Mouse (Mus musculus): ENCODE data around the gene Efcab7. TPM values are rescaled to one million over a fixed set of nuclear protein-coding genes. Genes with fewer than 3 reads are reported as not detected.

Efcab7 gene
- 0.94 and 1.5 TPM in 2 replicates for polyA plus RNA-seq (2012; rRNA removed)

GRCm38 (mm10) chr4:99829094-99830073 lies at the start of gene Efcab7:
Gene Efcab7, plus strand, starts transcription at chr4:99829198.
- DNase-seq (ENCODE audit: low read depth, low spot score) = peak; percentile 57
- WGBS = under 1% methylated on average over 48 of the region's 48 CpGs

GRCm38 (mm10) chr4:99792365-99792764 lies 36.6 kb upstream of the Efcab7 start:
- DNase-seq (ENCODE audit: low read depth, low spot score) = no peak
- 93% methylated on average over 6 of the region's 6 CpGs for WGBS

- WGBS = 29% methylated on average over 7 of the region's 7 CpGs
- peak; percentile 55 for DNase-seq (ENCODE audit: low read depth, low spot score)
These were observed 12.1 kb upstream of the Efcab7 start for GRCm38 (mm10) chr4:99816697-99817460.

- no peak for DNase-seq (ENCODE audit: low read depth, low spot score)
- WGBS = 47% methylated on average over 4 of the region's 4 CpGs
These were observed 661 bp upstream of the Efcab7 start for GRCm38 (mm10) chr4:99828337-99828736.

DNA sequence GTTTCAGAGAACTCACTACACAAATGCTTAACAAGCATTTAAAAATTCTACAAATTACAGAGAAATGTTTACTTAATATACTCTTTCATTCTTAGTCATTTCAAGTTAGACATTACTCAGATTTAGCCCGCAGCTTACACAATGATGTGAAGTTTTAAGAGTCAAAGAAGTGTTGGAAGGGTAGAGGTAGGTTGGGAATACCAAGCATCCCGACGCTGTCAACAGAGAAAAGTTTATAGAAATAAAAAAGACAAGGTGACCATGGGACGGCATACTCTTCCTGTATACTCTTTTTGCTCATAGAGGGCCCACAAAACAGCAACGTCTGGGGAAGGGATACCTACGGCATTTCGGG lies 282 bp upstream of the Efcab7 start:
- DNase-seq (ENCODE audit: low read depth, low spot score) = no peak
- 2% methylated on average over 7 of the region's 7 CpGs for WGBS

GRCm38 (mm10) chr4:99881882-99882281 lies 52.9 kb downstream of the Efcab7 start:
- DNase-seq (ENCODE audit: low read depth, low spot score) = no peak

DNA sequence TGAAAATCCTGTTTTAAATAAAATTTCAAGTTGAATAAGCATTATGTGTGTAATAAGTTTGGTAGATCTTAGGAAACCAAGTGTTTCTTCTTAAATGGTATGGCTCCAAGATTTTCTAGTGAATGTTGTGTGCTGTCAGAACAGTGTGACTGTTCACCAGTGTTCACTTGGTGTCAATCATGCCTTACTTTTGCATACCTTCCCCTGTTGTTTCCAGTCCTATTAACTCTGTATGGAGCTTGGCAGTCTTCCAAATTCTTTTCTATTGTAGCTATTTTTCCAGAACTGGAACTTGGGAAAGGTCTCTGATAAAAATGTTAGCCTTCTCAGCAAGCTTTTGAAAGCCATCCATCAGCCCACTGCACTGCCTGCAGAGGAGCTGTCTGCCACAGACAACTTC lies 53.4 kb downstream of the Efcab7 start:
- no peak for DNase-seq (ENCODE audit: low read depth, low spot score)

GRCm38 (mm10) chr4:99913894-99914451 lies 85.0 kb downstream of the Efcab7 start:
- no peak for DNase-seq (ENCODE audit: low read depth, low spot score)
- 70% methylated on average over 4 of the region's 4 CpGs for WGBS

DNA sequence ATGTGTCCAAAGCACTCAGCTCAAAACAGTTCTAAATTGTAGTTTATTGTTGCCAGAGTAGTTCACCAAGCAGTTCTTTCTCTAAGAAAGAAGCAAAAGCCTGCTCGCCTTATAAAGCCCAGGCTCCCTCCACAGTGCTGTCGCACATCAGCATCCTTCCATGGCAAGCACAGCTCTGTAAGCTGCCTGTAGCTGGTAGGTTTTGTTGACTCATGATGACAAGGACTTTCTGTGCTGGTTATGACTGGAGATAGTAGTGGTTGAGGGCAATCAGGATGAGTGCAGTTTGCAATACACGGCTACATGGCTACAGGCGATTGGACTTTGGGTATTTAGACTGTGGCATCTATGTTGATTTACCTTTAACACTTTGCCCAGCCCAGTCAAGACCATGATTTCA lies 97.4 kb downstream of the Efcab7 start:
- DNase-seq (ENCODE audit: low read depth, low spot score) = peak; percentile 62
- 56% methylated on average over 4 of the region's 4 CpGs for WGBS

DNA sequence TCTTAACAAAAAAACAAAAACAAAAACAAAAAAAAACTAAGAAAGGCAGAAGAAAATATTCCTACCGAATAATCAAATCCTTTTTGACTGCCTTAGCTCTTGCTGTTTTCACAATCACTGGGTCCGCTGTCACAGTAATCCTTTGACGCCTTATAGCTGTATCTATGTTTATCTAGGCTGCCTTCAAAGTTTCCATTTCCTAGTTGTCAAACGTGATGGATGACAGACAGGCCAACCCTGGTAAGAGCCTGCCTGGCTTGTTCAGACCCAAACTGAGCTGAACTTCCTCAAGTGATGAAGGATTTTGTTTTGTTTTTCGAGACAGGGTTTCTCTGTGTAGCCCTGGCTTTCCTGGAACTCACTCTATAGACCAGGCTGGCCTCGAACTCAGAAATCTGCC lies 99.5 kb downstream of the Efcab7 start:
- WGBS = 51% methylated on average over 6 of the region's 6 CpGs
- no peak for DNase-seq (ENCODE audit: low read depth, low spot score)

- WGBS = 2% methylated on average over 23 of the region's 23 CpGs
- peak; percentile 71 for DNase-seq (ENCODE audit: low read depth, low spot score)
These were observed 100.2 kb downstream of the Efcab7 start, which contains the start of gene Pgm1 for GRCm38 (mm10) chr4:99929149-99929612. Gene Pgm1, plus strand, starts transcription at chr4:99929414.

- WGBS = 1% methylated on average over 57 of the region's 57 CpGs
- DNase-seq (ENCODE audit: low read depth, low spot score) = peak; percentile 27
These were observed 100.9 kb downstream of the Efcab7 start, which contains the start of gene Itgb3bp for GRCm38 (mm10) chr4:99929613-99930517. Gene Itgb3bp, minus strand, starts transcription at chr4:99929813.

DNA sequence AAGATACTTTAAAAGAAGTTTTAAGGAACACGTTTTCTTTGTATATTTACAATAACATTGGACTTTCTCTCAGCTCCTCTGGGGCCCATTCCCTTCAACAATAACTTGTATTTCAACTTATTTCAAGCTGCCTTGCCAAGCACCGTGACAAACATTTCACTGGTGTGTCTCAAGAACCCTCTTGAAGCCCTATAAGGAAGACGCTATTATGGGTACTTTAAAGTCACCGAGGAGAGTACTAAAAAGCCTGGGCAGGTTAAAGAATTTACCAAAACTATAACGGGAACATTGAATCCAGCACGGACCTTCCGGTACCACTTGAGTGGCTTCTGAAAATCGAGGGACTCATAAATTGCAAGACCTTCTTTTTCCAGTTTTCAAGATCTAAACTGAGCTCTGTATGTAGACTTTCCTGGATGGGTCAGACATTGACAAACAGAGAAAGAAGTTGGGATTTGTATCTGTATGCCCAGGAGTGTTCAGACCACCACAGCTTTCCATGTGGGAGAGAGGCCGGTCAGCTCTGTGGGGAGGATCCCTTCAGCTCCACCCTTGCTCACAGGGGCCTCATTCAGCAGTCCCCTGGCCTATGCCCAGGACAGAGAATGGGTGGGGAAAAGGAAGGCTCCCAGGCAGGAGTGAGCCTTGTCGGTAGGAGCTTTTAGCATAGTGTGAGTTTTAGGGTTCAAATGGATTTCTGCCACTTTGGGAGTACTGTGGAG lies 101.7 kb downstream of the Efcab7 start:
- DNase-seq (ENCODE audit: low read depth, low spot score) = no peak
- WGBS = 27% methylated on average over 10 of the region's 10 CpGs

DNA sequence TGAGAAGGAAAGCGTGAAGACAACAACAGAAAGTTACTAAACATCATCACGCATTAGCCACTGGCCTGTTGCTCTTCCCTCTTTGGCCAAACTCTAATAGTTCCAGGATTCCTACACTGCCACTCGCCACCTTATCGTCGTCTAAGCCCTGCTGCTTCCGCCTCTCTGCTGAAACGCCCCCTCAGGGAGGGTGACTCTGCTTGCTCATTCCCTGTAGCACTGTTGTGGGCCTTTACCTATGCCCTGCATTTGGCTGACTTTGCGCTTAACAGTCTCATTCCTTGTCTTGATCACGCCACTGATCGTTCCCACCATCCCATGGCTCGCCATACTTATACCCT lies 102.2 kb downstream of the Efcab7 start:
- no peak for DNase-seq (ENCODE audit: low read depth, low spot score)

DNA sequence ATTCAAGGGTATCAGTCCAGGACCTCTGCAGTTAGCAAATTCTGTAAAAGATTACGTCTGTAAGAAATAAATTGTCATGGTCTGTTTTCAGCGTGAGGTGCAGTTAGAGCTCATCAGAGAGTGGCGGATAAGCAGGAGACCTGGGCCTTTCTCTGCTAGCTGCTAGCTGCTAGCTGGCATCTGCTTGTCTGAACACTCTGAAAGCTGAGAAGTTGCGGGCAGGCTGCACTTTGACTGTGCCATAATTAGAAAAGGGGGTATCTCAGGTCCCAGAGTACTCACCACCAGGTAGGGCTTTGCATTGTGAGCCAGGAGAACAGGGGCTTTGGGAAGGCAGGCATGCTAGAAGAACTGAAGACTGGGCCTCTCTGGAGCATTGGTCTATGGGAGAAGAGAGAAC lies 102.8 kb downstream of the Efcab7 start:
- no peak for DNase-seq (ENCODE audit: low read depth, low spot score)
- 98% methylated on average over 4 of the region's 4 CpGs for WGBS

More for the DNA sequence above, 102.2 kb downstream of the Efcab7 start:
- 85% methylated on average over 11 of the region's 11 CpGs for WGBS

DNA sequence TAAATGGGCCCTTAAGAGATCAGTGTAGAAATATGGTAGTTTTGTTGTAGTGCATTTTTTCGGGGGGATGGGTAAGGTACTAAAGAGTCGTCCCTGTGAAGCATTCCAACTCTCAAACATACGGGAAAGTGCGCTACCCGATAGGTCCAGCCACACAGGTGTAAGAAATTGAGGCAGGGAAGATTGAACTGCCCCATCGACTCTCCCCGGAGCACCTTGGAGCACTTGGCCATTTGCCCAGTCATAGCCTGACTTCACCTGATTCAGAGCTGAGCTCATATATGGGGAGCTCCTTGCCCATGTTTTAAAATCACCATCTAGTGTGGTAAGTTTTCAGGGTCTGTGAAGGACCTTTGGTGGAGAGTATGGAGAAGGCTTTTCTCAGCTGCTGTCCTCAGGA lies 105.9 kb downstream of the Efcab7 start:
- 70% methylated on average over 7 of the region's 7 CpGs for WGBS
- DNase-seq (ENCODE audit: low read depth, low spot score) = no peak

DNA sequence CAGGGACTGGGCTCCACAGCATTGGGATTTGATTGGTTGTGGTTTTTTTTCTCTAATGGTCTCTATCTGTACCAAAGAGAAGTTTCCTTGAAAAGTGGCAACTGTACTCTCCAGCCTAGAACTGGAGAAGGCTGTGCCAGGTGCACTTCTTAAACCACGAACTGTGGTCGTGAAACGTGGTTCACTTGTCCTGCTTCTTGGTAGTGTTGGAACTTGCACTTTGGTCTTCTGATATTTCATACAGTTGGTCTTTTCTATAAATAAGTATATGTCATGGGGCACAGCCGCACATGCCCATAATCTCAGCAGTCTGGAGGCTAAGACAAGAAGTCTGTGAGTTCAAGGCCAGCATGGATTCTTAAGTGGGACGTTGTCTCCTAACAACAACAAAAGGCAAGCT lies 107.3 kb downstream of the Efcab7 start:
- DNase-seq (ENCODE audit: low read depth, low spot score) = no peak
- WGBS = 84% methylated on average over 5 of the region's 5 CpGs

- 70% methylated on average over 16 of the region's 16 CpGs for WGBS
These were observed 110.9 kb downstream of the Efcab7 start for GRCm38 (mm10) chr4:99939711-99940505.

More at GRCm38 (mm10) chr4:99939711-99940505, 110.9 kb downstream of the Efcab7 start:
- no peak for DNase-seq (ENCODE audit: low read depth, low spot score)

All from large intestine, adult 2 months (tissue).